Mouse (Mus musculus): ENCODE measurements around the gene Gtf2f2.
A peak's percentile ranks its signal among the peaks of the same experiment; 100 is the strongest.

DNA sequence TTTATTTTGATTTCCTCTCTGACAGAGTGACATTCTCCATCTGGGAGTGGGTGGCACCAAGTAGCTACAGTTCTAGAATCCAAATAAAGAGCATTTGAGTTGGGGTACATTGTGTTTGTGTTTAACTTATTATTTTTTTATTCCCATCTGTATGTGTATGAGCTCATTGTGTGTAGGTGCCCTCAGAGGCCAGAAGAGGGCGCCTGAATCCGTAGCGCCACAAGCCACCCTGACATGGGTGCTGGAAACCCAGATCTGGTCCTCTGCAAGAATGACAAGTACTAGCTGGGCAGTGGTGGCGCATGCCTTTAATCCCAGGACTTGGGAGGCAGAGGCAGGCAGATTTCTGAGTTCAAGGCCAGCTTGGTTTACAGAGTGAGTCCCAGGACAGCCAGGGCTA lies 138.9 kb downstream of the Gtf2f2 start:
- TF ChIP-seq EP300 (IDR thresholded peaks at IDR 0.05; ENCODE audit: low read depth), result no peak
- TF ChIP-seq CTCF (IDR thresholded peaks at IDR 0.05; ENCODE audit: low read depth), result 0 out of 2 replicates have a peak, but pooled peaks have one; percentile 18

Data from liver, postnatal 0 days (tissue).